Mouse (Mus musculus) cortical plate, adult 2 months (tissue): ENCODE data around the gene Leng8.

Experiments
- CTCF ChIP-seq: fragments of 200-500 bp; IDR thresholded peaks from 2 replicates; pipeline ENCODE4 v1.5.1; 2011; ENCODE audit warnings: mild to moderate bottlenecking, control low read depth, low read length; ENCODE audit not compliant: insufficient read depth; ENCODE audit errors: extremely low read depth
- POLR2A ChIP-seq: fragments of 200-500 bp; IDR thresholded peaks from 2 replicates; pipeline ENCODE4 v1.6.1; 2011; ENCODE audit warnings: mild to moderate bottlenecking, low read length, control low read depth; ENCODE audit not compliant: insufficient read depth; ENCODE audit errors: extremely low read depth

GRCm38 (mm10) chr7:4150059-4150541, 13.3 kb downstream of the Leng8 start, which contains the start of gene Leng9:
- TF ChIP-seq CTCF = no peak
- TF ChIP-seq POLR2A = no peak
